Mouse (Mus musculus) megakaryocyte, embryonic 14.5 days (primary cell): ENCODE measurements at regions not wholly inside any gene's neighbourhood (a gene's known extent, or its start where the extent isn't known, plus 50 kb on each side); places are given as distances from the start of the nearest gene placed in this dataset.

Experiments used
- H3K27me3 ChIP-seq: replicated peaks from 2 replicates; pipeline ENCODE3; 2012; ENCODE audit warnings: inconsistent platforms
- H3K36me3 ChIP-seq: replicated peaks from 2 replicates; pipeline ENCODE3; 2012; ENCODE audit warnings: low read length, inconsistent platforms, mixed read lengths
- H3K4me1 ChIP-seq: 2 replicates; pipeline ENCODE4 v1.6.1; 2012; ENCODE audit warnings: inconsistent platforms
- H3K4me3 ChIP-seq: replicated peaks from 2 replicates; pipeline ENCODE3; 2012; ENCODE audit warnings: moderate library complexity, mild to moderate bottlenecking, inconsistent platforms
- H3K9me3 ChIP-seq: 2 replicates; pipeline ENCODE4 v1.6.1; 2012; ENCODE audit warnings: inconsistent platforms
- FLI1 ChIP-seq: IDR thresholded peaks from 2 replicates; pipeline ENCODE4 v1.6.1; 2012; ENCODE audit warnings: low read length, inconsistent platforms, mixed read lengths
- GATA1 ChIP-seq: IDR thresholded peaks from 3 replicates; pipeline ENCODE4 v1.6.1; 2012; ENCODE audit warnings: mixed read lengths, low read length, inconsistent platforms, borderline replicate concordance

GRCm38 (mm10) chr1:184394559-184395194 is 337.7 kb downstream of the Hlx start:
- Histone ChIP-seq H3K9me3 (peaks cover 5% of the 10 kb centered on the region; the same call in 1 of the 2 replicates), H3K4me1 (0 out of 2 replicates have a peak, but pooled peaks cover 3% of the 10 kb centered on the region), H3K4me3 (no peak overlapping the region), H3K36me3 (no peaks in the 10 kb centered on the region), H3K27me3 (peaks cover 2% of the 10 kb centered on the region)
- TF ChIP-seq GATA1: no peak
- TF ChIP-seq FLI1: no peak

GRCm38 (mm10) chr1:184384088-184384823 is 348.2 kb downstream of the Hlx start:
- TF ChIP-seq GATA1 (no peak), FLI1 (no peak)
- Histone ChIP-seq H3K4me1 (no peaks in the 10 kb centered on the region), H3K4me3 (no peak overlapping the region), H3K36me3 (no peaks in the 10 kb centered on the region), H3K27me3 (no peaks in the 10 kb centered on the region), H3K9me3 (peaks cover 5% of the 10 kb centered on the region; the same call in 1 of the 2 replicates)

GRCm38 (mm10) chr1:184378665-184379064 is 344.6 kb upstream of the 1700056E22Rik start:
- H3K9me3 ChIP-seq: 0 out of 2 replicates have a peak, but pooled peaks cover 3% of the 10 kb centered on the region
- no peaks in the 10 kb centered on the region for H3K27me3 ChIP-seq
- no peak overlapping the region for H3K4me3 ChIP-seq
- H3K36me3 ChIP-seq: no peaks in the 10 kb centered on the region
- no peaks in the 10 kb centered on the region for H3K4me1 ChIP-seq
- TF ChIP-seq FLI1 (no peak), GATA1 (no peak)

- no peak overlapping the region for H3K4me3 ChIP-seq
These were observed 330.9 kb upstream of the 1700056E22Rik start for GRCm38 (mm10) chr1:184365026-184365425.

GRCm38 (mm10) chr1:184358226-184358568 is 324.1 kb upstream of the 1700056E22Rik start:
- H3K4me3 ChIP-seq: no peak overlapping the region
- H3K4me1 ChIP-seq: peaks cover 5% of the 10 kb centered on the region
- H3K9me3 ChIP-seq: no peaks in the 10 kb centered on the region
- no peaks in the 10 kb centered on the region for H3K27me3 ChIP-seq
- TF ChIP-seq FLI1 (no peak), GATA1 (no peak)
- no peaks in the 10 kb centered on the region for H3K36me3 ChIP-seq

More at GRCm38 (mm10) chr1:184365026-184365425, 330.9 kb upstream of the 1700056E22Rik start:
- Histone ChIP-seq H3K36me3 (no peaks in the 10 kb centered on the region), H3K9me3 (peaks cover 8% of the 10 kb centered on the region; the same call in 1 of the 2 replicates), H3K27me3 (no peaks in the 10 kb centered on the region), H3K4me1 (no peaks in the 10 kb centered on the region)
- TF ChIP-seq FLI1 (no peak), GATA1 (no peak)

GRCm38 (mm10) chr1:184357474-184358225 is 323.5 kb upstream of the 1700056E22Rik start:
- no peaks in the 10 kb centered on the region for H3K36me3 ChIP-seq
- TF ChIP-seq FLI1 (no peak), GATA1 (no peak)
- H3K4me3 ChIP-seq: no peak overlapping the region
- H3K27me3 ChIP-seq: no peaks in the 10 kb centered on the region
- no peaks in the 10 kb centered on the region for H3K9me3 ChIP-seq
- H3K4me1 ChIP-seq: peaks cover 5% of the 10 kb centered on the region

- TF ChIP-seq FLI1: no peak
- TF ChIP-seq GATA1: no peak
- Histone ChIP-seq H3K36me3 (no peaks in the 10 kb centered on the region), H3K4me1 (peaks cover 9% of the 10 kb centered on the region), H3K4me3 (no peak overlapping the region), H3K27me3 (no peaks in the 10 kb centered on the region), H3K9me3 (no peaks in the 10 kb centered on the region)
These were observed 319.8 kb upstream of the 1700056E22Rik start for GRCm38 (mm10) chr1:184353832-184354449.

GRCm38 (mm10) chr1:184351760-184352159 is 317.7 kb upstream of the 1700056E22Rik start:
- Histone ChIP-seq H3K27me3 (no peaks in the 10 kb centered on the region), H3K36me3 (no peaks in the 10 kb centered on the region), H3K9me3 (no peaks in the 10 kb centered on the region), H3K4me3 (no peak overlapping the region), H3K4me1 (peaks cover 4% of the 10 kb centered on the region; the same call in 1 of the 2 replicates)
- TF ChIP-seq GATA1: no peak
- no peak for TF ChIP-seq FLI1

- H3K36me3 ChIP-seq: no peaks in the 10 kb centered on the region
- no peak overlapping the region for H3K4me3 ChIP-seq
- H3K27me3 ChIP-seq: no peaks in the 10 kb centered on the region
- H3K4me1 ChIP-seq: no peaks in the 10 kb centered on the region
- peaks cover 4% of the 10 kb centered on the region; the same call in 1 of the 2 replicates for H3K9me3 ChIP-seq
- TF ChIP-seq FLI1: no peak
- no peak for TF ChIP-seq GATA1
These were observed 310.7 kb upstream of the 1700056E22Rik start for GRCm38 (mm10) chr1:184344829-184345228.

GRCm38 (mm10) chr1:184335952-184336351 is 301.9 kb upstream of the 1700056E22Rik start:
- Histone ChIP-seq H3K36me3 (no peaks in the 10 kb centered on the region), H3K9me3 (no peaks in the 10 kb centered on the region), H3K4me3 (no peak overlapping the region), H3K27me3 (no peaks in the 10 kb centered on the region), H3K4me1 (no peaks in the 10 kb centered on the region)
- TF ChIP-seq FLI1 (no peak), GATA1 (no peak)
